Mouse (Mus musculus): ENCODE results near the gene Stac.

Gene Stac

DNA sequence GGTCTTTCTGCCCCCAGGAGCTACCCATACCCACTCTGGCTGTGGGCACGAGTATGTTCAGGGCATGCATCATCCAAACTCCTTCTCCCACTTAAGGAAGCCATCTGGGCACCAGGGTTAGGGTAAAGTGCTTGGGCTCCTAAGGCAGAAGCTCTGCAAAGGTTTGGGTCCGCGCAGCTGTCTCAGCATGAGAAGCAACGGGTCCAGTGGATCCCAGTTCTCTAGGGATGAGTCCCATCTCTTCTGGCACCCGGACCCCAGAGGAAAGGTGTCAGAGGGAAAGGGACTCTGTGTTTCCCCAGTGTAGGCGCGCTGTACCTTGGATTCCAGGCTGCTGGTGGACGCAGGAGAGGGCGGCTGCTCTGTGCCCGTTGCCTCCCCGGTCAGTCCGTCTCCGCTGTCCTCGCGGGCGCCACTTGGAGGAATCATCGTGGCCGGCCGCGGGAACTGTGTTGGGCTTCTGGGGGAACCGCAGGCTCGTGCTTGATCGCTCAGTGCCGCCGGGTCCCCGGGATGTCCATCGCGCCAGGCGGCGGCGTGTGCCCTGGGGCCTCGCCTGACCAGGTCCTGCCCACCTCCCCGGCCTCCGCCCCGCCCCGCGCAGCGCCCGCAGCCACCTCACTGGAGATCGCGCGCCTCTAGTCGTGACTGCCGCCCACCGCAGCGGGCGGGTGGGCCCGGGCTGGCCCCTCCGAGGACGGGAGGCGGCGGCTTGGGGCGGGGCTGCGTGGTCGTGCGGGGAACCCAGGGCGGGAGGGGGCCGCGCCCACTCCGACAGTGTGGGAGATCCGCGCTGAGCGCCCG is at the start of gene Stac:
TSS of gene Stac (minus strand) at position 669 of the 804 bp plus-strand sequence.
- no peak for DNase-seq (ENCODE audit: low read depth)

DNA sequence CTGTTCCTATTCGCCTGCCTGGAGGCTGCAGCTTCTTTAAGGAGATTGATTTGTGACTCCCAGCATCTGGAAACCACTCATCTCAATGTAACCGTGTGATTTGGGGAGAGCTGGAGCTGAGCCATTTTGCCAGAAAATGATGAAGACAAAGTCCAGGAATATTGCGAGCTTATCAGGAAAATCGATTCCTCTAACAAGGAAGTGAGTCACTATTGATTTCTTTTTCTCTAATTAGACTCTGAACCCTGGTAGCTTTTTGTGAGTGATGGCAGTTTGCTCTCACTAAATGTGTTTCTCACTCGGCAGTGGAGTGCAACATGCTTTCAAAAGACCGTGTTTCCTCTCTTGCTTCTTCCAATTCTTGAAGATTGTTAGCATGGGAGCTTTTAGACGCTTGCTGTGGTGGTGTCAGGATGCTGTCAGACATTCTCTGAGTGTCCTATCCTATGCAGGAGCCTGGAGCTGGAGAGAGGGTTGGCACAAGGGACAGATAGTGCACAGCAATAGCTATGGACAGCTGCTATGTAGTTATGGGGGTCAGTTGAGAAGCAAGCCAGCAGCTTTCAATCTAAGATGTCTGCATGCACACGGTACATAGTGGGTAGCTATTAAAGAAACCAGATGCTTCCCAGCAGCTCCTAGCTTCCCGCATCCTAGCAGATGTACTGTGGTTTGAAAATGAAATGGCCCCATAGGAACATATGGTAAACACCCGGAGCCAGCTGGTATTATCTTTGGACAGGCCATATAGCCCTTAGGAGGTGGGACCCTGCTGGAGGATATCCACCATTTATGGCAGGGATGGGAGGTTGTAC is 49.5 kb upstream of the Stac start:
- no peak for DNase-seq (ENCODE audit: low read depth)

DNA sequence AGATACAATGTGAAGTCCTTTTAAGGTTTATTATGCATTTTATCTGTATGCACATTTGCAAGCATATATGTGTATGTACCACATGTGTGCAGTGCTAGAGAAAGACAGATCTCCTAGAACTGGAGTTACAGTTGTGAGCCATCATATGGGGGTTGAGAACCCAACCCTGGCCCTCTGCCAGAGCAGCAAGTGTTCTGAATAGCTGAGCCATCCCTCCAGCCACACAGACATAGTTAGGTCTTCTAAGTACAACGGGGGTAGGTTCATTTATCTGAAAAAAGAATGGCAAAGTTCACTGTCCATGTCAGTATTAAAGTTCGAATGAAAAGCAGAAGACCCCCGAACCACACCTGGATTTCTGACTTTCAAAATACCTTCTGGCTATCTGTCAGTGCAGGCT is 48.9 kb upstream of the Stac start:
- no peak for DNase-seq (ENCODE audit: low read depth)

DNA sequence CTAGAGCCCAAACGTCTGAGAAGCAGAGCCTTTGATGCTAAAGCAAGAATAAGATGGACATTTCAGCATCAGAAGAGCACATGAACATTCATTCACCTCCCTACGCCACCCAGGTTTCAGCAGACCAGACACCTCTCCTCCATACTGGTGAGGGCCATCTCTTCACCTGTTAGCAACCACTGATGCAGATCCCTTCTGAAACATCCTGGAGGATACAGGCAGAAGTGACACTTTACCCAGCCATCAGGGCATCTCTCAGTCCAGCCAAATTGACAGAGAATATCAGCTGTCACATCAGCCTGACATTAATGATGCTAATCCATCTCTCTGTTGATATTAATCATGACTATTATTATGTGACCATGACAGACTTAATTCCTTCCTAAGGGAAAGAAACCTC is 47.6 kb upstream of the Stac start:
- DNase-seq (ENCODE audit: low read depth) = no peak

DNA sequence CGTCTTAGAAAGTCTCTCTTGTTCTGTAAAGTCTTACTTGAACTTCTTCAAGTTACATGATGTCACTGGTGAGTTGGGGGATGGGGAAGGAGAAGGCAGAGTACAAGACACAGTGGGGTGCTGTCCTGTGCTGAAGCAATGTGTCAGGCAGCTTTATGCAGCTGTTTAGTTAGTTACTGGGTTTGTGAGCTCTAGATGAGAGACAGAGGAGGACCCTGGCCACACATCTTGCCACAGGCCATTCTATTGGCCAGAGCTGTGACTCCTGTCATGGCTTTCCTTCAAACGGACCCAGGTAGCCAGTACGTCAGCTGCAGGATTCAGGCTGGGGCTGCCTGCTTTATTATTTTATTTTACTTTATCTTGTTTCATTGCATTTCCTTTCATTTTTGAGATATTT is 45.8 kb upstream of the Stac start:
- no peak for DNase-seq (ENCODE audit: low read depth)

DNA sequence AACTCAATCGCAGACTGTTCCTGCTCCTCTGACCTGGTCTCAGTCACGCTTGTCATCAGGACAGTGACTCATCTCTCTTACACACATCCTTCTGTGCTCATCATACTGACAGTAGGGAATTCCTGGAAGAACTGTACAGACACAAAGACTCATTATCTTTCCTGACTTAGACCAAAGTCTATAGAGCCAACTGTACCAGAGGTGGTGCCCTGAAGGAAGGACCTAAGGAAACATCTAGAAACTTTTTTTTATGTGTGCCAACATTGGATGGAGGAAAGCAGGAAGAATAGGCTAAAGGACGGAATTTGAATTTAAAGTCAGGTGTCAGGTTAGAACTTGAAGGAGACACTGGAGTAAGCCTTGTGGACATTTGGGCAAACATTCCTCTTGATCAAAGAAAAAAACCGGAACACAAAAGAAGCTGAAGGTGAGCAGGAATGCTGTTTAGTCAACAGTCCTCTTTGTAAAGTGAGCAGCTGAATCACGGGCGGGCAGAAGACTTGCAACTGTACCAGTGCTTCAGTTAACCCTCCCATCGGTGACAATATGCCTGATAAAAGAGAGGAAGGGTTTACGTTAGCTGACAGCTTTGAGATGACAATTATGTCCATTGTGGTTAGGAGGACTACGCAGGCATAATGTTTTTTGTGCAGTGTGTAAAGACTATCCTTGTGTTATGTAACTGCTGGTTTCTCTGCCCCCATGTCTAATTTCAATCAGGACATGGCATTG is 42.0 kb upstream of the Stac start:
- no peak for DNase-seq (ENCODE audit: low read depth)

DNA sequence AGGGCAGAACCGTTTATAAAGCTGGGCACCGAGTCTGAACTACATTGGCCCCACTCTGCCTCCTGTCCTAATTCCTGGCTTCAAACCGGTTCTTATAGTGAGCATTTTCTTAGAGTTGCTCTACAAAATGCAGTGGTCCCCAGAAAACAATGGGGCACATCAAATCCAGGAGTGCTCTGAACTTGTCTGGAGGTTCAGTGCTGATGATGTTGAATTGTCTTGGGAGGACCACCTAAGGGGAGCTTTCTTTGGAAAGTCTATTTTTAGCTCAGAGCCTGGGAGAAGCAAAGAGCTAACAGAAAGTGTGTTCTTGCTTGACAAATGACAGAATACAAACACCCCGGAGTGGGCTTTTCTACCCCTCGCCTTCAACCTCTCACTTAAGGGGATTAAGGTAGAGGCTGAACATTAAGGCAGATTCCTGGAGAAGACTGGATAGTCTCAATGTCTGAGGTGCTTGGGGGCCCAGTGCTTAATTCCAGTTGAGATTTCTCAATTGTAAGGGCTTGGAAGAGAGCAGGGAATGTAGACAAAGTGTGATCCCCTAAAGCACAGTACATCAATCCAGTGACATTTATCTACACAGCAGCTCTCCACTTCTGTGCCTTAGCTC is 34.9 kb upstream of the Stac start:
- DNase-seq (ENCODE audit: low read depth) = no peak

DNA sequence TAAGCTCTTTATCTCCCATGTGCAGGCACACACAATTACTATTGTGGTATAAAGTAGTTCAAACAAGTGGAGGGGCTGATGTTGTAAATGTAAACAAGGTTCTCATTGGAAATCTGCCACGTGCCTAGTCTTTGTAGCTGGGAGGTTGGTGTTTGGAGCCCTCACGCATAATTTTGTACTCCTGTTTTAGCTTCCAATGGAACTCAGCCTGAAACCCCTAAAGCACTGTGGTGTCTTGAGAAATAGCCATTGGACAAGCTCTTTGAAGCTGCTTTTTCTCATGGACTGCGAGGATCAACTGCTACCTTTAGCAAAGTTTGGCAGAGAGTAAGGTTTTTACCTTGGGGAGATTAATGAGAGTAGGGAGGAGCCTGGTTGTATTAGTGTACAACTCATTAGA is 24.3 kb upstream of the Stac start:
- no peak for DNase-seq (ENCODE audit: low read depth)

DNA sequence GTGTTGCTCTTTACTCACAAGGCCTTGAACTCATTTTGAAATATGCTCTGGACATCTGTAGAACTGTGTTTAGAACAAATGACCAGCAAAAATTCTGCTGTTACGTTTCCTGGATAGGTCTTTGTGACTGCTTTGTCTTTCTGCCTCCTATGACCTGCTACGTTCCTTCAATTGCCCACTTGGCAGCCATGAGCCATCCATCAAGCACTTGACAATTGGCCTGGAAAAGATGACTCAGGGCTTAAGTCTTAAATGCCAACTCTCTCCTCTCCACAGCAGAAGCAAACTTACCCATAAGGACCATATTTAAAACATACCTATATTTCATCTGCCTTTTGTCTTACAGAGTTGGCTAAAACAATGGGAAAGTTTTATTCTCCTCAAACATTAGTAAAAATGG is 10.0 kb upstream of the Stac start:
- no peak for DNase-seq (ENCODE audit: low read depth)

DNA sequence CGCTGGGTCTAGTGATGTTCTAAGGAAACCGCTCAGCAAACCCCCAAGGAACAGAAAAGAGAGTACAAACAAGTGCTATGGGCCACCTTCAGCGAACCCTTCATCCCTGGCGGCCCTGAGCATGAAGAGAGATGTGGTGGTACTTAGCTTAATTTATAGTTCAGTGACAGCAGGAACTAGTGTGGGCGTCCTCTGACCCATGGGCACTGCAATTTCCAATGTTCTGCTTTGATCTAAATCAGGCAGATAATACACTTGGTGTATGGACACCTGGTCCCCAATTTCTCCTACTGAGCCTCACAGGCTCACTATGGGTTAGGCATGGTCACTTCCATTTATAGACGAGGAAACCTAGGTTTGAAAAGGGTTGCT is 322 bp upstream of the Stac start:
- DNase-seq (ENCODE audit: low read depth) = no peak

DNA sequence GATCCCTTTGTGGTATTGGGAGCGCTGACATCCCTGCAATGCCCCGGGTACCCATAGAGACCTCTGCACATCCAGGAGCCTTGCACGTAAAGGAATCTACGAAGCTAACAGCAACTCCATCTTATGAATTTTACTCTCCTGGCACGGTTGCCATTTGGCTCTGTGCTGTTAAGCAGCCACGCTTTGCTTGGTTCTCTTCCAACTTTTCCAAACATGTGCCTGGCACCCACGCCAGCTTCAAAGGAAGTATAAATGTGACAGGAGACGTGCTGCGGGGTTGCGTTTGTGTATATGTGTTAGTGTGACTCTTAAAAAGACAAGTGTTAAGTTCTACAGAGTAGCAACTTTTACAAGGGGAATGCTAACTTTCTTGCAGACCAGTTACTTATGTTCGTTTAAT is 1.0 kb downstream of the Stac start:
- DNase-seq (ENCODE audit: low read depth) = no peak

DNA sequence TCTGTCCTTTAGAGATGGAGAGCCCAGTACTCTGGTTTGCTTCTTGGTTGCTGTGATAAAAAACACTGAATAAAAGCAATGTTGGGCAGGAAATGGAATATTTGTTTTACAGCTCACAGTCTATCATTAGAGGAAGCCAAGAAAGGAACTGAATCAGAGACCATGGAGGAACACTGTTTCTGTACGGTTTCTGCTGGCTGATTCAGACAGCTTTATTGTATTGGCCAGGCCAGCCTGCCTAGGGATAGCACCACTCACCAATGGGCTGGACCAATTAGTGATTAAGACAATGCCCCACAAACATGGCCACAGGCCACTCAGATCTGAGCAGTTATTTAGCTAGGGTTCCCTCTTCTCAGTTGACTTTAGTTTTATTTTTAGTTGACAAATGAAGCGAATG is 6.0 kb downstream of the Stac start:
- DNase-seq (ENCODE audit: low read depth) = no peak

DNA sequence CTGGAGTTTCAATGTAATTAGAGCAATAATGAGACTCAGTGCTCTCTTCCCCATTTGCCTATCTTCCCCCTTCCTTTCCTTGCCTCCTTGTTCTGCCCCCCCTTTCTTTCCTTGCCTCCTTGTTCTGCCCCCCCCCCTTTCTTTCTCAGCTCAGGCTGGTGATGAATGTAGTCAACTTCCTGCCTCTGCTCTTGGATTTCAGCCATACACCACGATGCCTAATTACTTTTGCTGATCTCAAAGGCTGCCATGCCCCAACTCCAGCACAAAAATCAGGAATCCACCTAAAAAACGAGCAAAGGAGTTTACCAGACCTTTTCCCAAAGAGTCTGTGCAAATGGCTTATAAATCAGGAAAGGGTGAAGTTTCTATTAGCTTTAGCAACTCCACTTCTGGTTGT is 10.6 kb downstream of the Stac start:
- no peak for DNase-seq (ENCODE audit: low read depth)

DNA sequence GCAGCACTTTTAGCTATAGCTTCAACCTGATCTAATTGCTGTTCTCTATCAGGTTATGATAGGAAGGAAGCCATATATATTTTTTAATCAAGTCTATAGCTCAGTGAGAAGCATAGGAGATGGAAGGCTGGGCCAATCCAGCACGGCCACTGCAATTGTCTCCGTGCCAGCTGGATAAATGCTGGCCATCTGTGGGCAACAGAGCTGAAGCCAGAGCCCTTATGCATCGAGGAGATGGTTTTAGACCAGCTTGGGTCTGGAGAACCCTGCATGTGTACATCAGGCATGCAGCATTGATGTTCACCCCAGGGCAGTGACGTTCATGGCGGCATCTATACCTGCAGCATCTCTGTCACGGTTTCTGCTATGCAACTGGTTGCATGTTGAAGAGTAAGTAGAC is 20.3 kb downstream of the Stac start:
- DNase-seq (ENCODE audit: low read depth) = no peak

DNA sequence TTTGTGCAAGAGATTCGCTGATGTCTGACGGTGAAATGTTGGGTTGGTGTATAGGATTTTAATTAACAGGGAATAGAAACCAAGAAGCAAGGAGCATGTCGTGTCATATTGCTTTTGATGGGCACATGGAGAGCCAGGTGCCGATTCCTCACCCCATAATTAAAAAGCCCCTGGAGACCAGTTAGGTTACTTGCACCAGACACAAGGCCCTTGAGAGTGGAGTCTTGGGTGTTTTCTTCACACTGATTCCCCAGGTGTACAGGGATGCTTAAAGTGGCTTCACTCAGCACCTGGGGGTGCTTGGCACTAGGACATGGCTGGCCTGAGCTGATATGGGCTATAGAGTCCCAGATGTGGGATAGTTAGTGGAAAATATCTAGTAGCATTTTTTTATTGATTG is 35.1 kb downstream of the Stac start:
- no peak for DNase-seq (ENCODE audit: low read depth)

DNA sequence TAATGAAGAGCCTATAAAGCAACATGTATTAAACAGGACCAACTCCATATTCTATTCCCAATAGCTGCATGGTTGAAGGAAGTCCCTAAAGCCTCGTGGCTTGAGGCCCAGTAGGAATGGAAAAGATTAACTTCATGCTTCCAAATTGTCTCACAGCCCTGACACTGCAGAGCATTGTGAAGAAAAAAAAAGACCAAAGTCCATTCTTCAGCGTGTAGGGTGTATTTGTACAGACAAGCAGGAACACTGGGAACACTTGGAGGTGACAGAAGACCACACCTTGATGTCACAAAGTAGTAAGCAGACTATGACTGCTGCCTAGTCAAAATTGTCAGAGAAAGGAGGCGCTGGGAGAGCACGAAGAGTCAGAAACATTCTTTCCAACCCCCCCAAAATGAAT is 45.9 kb downstream of the Stac start:
- DNase-seq (ENCODE audit: low read depth) = no peak

DNA sequence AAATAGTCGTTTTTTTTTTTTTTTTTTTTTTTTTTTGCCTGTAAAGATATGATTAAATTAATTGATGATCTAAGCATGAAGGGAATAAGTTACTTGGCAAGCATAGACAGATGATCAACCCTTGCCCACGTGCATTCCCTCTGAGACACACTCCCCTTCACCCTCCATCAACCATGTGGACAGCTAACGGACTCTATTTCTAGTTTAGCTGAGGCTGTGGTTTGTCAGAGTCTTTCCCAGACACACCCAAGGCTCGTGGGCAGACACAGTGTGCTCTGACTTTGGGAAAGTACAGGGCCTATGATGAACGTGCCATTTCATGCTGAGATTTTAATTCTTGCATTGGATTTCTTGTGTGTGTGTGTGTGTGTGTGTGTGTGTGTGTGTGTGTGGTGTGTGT is 46.8 kb downstream of the Stac start:
- no peak for DNase-seq (ENCODE audit: low read depth)

DNA sequence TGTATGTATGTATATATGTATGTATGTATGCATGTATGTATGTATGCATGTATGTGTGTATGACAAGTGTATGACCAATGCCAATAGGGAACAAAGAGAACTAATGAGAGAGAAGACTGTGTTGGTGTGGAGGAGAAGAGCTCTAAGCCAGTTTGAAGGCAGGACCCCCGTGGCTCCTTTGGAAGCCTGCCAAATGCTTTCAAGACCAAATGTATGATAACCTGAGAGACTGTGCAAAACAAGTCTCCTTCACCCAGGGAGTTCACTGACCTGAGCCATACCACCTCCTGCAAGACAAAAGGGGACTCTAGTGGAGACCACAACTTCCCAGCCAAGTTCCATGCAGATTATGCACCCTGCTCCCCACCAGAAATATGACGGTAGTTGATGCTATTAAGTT is 52.5 kb downstream of the Stac start:
- DNase-seq (ENCODE audit: low read depth) = no peak

DNA sequence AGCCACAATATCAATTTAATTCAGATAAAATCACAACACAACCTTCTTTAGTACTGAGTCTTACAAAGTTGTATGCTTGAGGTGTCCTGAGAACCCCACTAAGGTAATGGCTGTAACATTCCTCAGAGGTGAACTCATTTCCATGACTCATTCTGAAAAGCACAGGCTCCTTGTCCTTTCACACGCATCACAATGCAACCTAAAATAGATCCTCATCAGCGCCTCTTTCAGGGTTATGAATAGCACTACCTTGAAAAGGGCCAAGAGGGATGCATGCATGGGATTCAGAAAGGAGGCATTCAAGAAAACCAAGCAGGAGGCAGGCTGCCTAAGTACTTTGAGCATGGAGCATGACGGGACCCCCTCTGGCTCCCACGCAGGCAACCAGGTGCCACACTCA is 57.3 kb downstream of the Stac start:
- DNase-seq (ENCODE audit: low read depth) = no peak

DNA sequence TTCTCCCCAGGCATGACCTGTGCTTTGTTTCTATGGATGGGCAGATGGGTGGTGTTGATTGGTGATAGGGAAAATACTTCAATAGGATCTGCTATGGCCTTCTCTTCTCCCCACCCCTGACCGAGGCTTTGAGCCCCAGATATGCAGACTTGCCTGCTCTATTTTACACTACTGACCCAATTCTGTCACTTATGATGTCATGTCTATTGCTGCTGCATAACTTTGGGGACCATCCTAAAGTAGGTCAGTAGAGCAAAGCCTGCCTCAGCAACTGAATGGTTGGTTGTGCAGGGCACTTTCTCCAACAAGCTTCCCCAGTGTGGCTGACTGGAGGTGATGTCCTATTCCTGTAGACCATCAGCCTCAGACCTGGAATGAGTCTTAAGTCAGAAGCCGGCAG is 69.0 kb downstream of the Stac start:
- no peak for DNase-seq (ENCODE audit: low read depth)

DNA sequence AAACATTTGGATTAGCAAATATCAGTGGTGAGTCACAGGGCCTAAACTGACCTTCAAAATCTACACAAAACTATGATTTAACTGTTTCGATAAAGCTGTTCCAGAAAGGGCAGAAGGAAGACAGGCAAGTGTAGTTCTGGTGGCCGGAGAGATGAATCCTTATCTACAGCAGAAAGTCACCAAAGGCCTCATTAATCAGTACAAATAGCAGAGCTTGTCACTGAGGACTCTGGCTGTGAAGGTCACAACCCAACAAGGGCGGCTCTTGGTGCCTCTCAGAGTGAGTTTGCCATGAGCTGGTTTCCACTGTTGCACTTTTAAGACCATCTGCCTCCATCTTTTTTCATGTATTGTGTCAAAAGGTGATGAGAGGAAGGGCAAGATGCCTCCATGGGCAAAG is 78.8 kb downstream of the Stac start:
- no peak for DNase-seq (ENCODE audit: low read depth)

DNA sequence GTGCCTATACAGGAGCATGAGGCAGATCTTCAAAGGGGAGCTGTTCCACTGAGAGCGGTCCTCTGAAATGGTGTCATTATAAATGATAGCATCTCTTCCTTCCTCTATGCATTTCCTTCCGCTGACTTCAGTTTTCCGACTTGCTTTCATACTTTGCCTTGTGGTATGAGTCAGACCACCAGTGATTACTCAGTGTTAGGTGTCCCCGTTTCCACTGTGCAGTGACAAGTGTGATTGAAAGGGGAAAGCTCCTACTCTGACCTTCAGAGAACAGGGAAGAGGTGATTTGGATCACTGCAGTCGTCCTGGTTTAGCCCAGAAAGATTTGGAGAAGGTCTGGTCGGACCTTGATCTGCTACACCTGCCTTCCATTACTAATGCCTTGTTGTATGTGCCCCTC is 81.4 kb downstream of the Stac start:
- DNase-seq (ENCODE audit: low read depth) = no peak

DNA sequence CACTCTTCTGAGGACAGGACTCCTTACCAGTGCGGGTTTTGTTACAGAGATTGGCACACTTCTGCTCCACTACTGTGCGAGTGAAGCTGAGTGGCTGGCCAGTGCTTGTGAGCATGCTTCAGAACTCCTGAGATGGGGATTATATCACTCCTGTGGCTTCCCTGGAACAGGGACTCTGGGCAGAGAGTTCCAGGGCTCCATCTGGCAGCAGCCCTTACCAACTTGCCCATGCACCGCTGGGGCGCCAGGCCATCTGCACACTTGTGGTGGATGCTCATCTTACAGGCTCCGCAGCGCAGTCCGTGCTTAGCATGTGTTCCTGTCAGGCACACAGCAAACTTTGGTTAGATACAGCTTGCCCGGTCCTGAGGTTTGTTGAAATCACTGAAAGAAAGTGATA is 83.5 kb downstream of the Stac start:
- no peak for DNase-seq (ENCODE audit: low read depth)

Measured in naive thymus-derived CD4-positive, alpha-beta T cell, adult 2 months (primary cell).